31 mouse cellular contexts compared by ENCODE assay signal in genomic region chr16:74274596-74274995, GRCm38 (mm10).
"Had no signal": no experiment of that assay in that cellular context is flagged by ENCODE, and none has a peak within 500 bp of the region (broad histone marks: within the 10 kb centered on the region; RNA-seq: fewer than 3 reads in every experiment).

No protein-coding gene starts in this region.

- H3K27me3 ChIP-seq: limb, embryonic 12.5 days; limb, embryonic 13.5 days; limb, embryonic 15.5 days; liver, embryonic 13.5 days; liver, embryonic 15.5 days; lung, embryonic 15.5 days; megakaryocyte, embryonic 14.5 days; midbrain, embryonic 12.5 days; midbrain, embryonic 13.5 days; neural tube, embryonic 12.5 days; neural tube, embryonic 13.5 days had no signal

- H3K27ac ChIP-seq: left cerebral cortex, adult 2 months; limb, embryonic 10.5 days; limb, embryonic 12.5 days; limb, embryonic 13.5 days; limb, embryonic 15.5 days; liver, embryonic 13.5 days; liver, embryonic 14.5 days; liver, embryonic 15.5 days; lung, embryonic 15.5 days; macrophage; midbrain, embryonic 10.5 days; midbrain, embryonic 12.5 days; midbrain, embryonic 13.5 days; neural tube, embryonic 12.5 days; neural tube, embryonic 13.5 days had no signal

- H3K9ac ChIP-seq: limb, embryonic 12.5 days; limb, embryonic 13.5 days; limb, embryonic 15.5 days; liver, embryonic 13.5 days; liver, embryonic 14.5 days; liver, embryonic 15.5 days; liver, postnatal 0 days; lung, embryonic 14.5 days; lung, embryonic 15.5 days; midbrain, embryonic 12.5 days; midbrain, embryonic 13.5 days; neural tube, embryonic 12.5 days; neural tube, embryonic 13.5 days had no signal

- H3K4me3 ChIP-seq: left cerebral cortex, adult 2 months; limb, embryonic 10.5 days; limb, embryonic 12.5 days; limb, embryonic 13.5 days; limb, embryonic 15.5 days; liver, embryonic 13.5 days; liver, embryonic 15.5 days; lung, embryonic 15.5 days; megakaryocyte, embryonic 14.5 days; midbrain, embryonic 10.5 days; midbrain, embryonic 12.5 days; midbrain, embryonic 13.5 days; myocyte; neural tube, embryonic 12.5 days; neural tube, embryonic 13.5 days had no signal

- H3K36me3 ChIP-seq: limb, embryonic 10.5 days; limb, embryonic 12.5 days; limb, embryonic 13.5 days; limb, embryonic 15.5 days; liver, embryonic 13.5 days; liver, embryonic 15.5 days; lung, embryonic 15.5 days; midbrain, embryonic 10.5 days; midbrain, embryonic 12.5 days; midbrain, embryonic 13.5 days; neural tube, embryonic 12.5 days; neural tube, embryonic 13.5 days had no signal

- H3K4me1 ChIP-seq: limb, embryonic 15.5 days; liver, embryonic 13.5 days; liver, embryonic 15.5 days; lung, embryonic 15.5 days; megakaryocyte, embryonic 14.5 days; midbrain, embryonic 10.5 days; midbrain, embryonic 12.5 days; midbrain, embryonic 13.5 days; neural tube, embryonic 12.5 days had no signal

- DNase-seq: left cerebral cortex, postnatal 4 days; liver; liver, embryonic 13.5 days; liver, postnatal 0 days; lung, adult 18-20 months; lung, adult 2 months; lung, embryonic 14.5 days; lung, postnatal 10 days; lung, postnatal 14 days; lung, postnatal 36 days; lung, postnatal 4 days; midbrain, embryonic 14.5 days had no signal

- ATAC-seq: liver, postnatal 0 days; lung, postnatal 0 days; midbrain, embryonic 13.5 days; midbrain, embryonic 16.5 days had no signal

- H3K4me2 ChIP-seq: limb, embryonic 12.5 days; limb, embryonic 13.5 days; limb, embryonic 15.5 days; liver, embryonic 11.5 days; liver, embryonic 13.5 days; liver, embryonic 15.5 days; lung, embryonic 14.5 days; lung, embryonic 15.5 days; midbrain, embryonic 12.5 days; midbrain, embryonic 13.5 days; neural tube, embryonic 12.5 days; neural tube, embryonic 13.5 days had no signal

- H3K9me3 ChIP-seq: limb, embryonic 10.5 days; limb, embryonic 12.5 days; limb, embryonic 13.5 days; limb, embryonic 15.5 days; liver, embryonic 13.5 days; liver, embryonic 15.5 days; lung, embryonic 15.5 days; megakaryocyte, embryonic 14.5 days; midbrain, embryonic 10.5 days; midbrain, embryonic 12.5 days; midbrain, embryonic 13.5 days; neural tube, embryonic 12.5 days; neural tube, embryonic 13.5 days had no signal
